Mouse (Mus musculus) kidney, postnatal 36 days (tissue): ENCODE results near the gene Hist1h3a.
A peak's percentile ranks its signal among the peaks of the same experiment; 100 is the strongest.
"Not testable (repeated sequence)": the region's sequence is repeated elsewhere in the genome, so short reads cannot be mapped to it uniquely, and the experiment has no call there.

Experiments used
- DNase-seq, 2 experiments: peaks; one replicate each; pipeline ENCODE4 v3.0.0; 2021 to 2022; ENCODE audit warnings: mixed read lengths in 2 of 2

Gene Hist1h3a

GRCm38 (mm10) chr13:23761871-23762821 is at the start of gene Hist1h3a:
TSS of gene Hist1h3a (minus strand) at chr13:23762386.
- DNase-seq: peak; percentile 55 to 68

- DNase-seq: peak; percentile 34 to 65
Measured at GRCm38 (mm10) chr13:23806422-23807052, 44.4 kb upstream of the Hist1h3a start, which contains the start of gene Slc17a2. TSS of gene Slc17a2 (plus strand) at chr13:23806993.

- DNase-seq: no peak
Measured at GRCm38 (mm10) chr13:23804532-23804931, 42.3 kb upstream of the Hist1h3a start.

GRCm38 (mm10) chr13:23799405-23799804 is 37.2 kb upstream of the Hist1h3a start:
- DNase-seq: no peak

GRCm38 (mm10) chr13:23792520-23792919 is 30.3 kb upstream of the Hist1h3a start:
- peak; percentile 54 to 71 for DNase-seq

GRCm38 (mm10) chr13:23779025-23779424 is 16.8 kb upstream of the Hist1h3a start:
- DNase-seq: no peak

- DNase-seq: no peak
Measured at GRCm38 (mm10) chr13:23778339-23778738, 16.2 kb upstream of the Hist1h3a start.

GRCm38 (mm10) chr13:23772561-23773313 is 10.6 kb upstream of the Hist1h3a start:
- DNase-seq: peak; percentile 27 to 29

GRCm38 (mm10) chr13:23769613-23770012 is 7.4 kb upstream of the Hist1h3a start, which contains the start of gene Trim38:
TSS of gene Trim38 (plus strand) at chr13:23769913.
- DNase-seq: not testable (repeated sequence)

- DNase-seq: no peak
Measured at GRCm38 (mm10) chr13:23768834-23769397, 6.7 kb upstream of the Hist1h3a start.

- DNase-seq: no peak
Measured at GRCm38 (mm10) chr13:23766772-23767171, 4.6 kb upstream of the Hist1h3a start.

- DNase-seq: no peak
Measured at GRCm38 (mm10) chr13:23765172-23765513, 3.0 kb upstream of the Hist1h3a start.

GRCm38 (mm10) chr13:23764324-23765171 is 2.4 kb upstream of the Hist1h3a start:
- DNase-seq: no peak

- peak; percentile 85 to 88 for DNase-seq
Measured at GRCm38 (mm10) chr13:23763586-23764323, 1.6 kb upstream of the Hist1h3a start, which contains the start of gene Hist1h1a. TSS of gene Hist1h1a (plus strand) at chr13:23763666.

- no peak for DNase-seq
Measured at GRCm38 (mm10) chr13:23763242-23763585, 1.0 kb upstream of the Hist1h3a start.

- DNase-seq: peak; percentile 99
Measured at GRCm38 (mm10) chr13:23760972-23761864, 968 bp downstream of the Hist1h3a start, which contains the start of gene Hist1h4a. TSS of gene Hist1h4a (minus strand) at chr13:23761230.

GRCm38 (mm10) chr13:23760240-23760971 is 1.8 kb downstream of the Hist1h3a start:
- no peak for DNase-seq

GRCm38 (mm10) chr13:23759916-23760239 is 2.3 kb downstream of the Hist1h3a start:
- DNase-seq: no peak

- DNase-seq: no peak
Measured at GRCm38 (mm10) chr13:23759251-23759771, 2.9 kb downstream of the Hist1h3a start.
